13 mouse cellular contexts compared by ENCODE assay signal in genomic region chr9:111390016-111390415, GRCm38 (mm10). TPM values are rescaled to one million over a fixed set of nuclear protein-coding genes. Genes with fewer than 3 reads are reported as not detected.
DNase-seq lines count a peak whose midpoint lies in the region.
"Had no signal": no experiment of that assay in that cellular context is flagged by ENCODE, and none has a peak within 500 bp of the region (broad histone marks: within the 10 kb centered on the region; RNA-seq: fewer than 3 reads in every experiment).

No protein-coding gene starts in this region.

- peak; percentile 78 for DNase-seq in heart, adult 11 months
- DNase-seq in heart, postnatal 10 days = no peak
- peak; percentile 30 for DNase-seq in retina, postnatal 1 day
- DNase-seq in retina, embryonic 14.5 days (ENCODE audit: low spot score) = no peak
- DNase-seq in lung, postnatal 10 days = peak; percentile 27
- DNase-seq in kidney, postnatal 10 days = no peak
- no peak for DNase-seq in gastrocnemius, postnatal 25 days
- no peak for DNase-seq in left cerebral cortex, postnatal 25 days (ENCODE audit: low spot score in 2 of 2)
- DNase-seq: cerebellum, adult 9-10 months; gastrocnemius, postnatal 36 days; kidney, adult 2 months; kidney, postnatal 36 days; thymus, postnatal 14 days had no signal

- intact Hi-C loops in heart, postnatal 10 days (cut with DNase I) = no loop called here
- intact Hi-C loops in left cerebral cortex, postnatal 25 days (cut with DNase I) = no loop called here

RNA-seq across cellular contexts. Expression of gene Dclk3, which starts 48.9 kb away (rescaled TPM):
- total RNA-seq in heart, postnatal 10 days (2021) = under 1 TPM; 0.41 to 0.60 TPM
- under 1 TPM; 0.59 to 0.69 TPM for total RNA-seq in gastrocnemius, postnatal 25 days (2021)
- total RNA-seq in left cerebral cortex, postnatal 25 days (2021) = 10 to 100 TPM; 55.1 to 60.7 TPM

Comparison
In these comparisons a context has a peak if more than half of its experiments do, and no peak if none do; other contexts are left out.
1. DNase-seq: peak in heart, adult 11 months (single experiment), retina, postnatal 1 day (single experiment) and lung, postnatal 10 days (single experiment); none in heart, postnatal 10 days (0 of 2), retina, embryonic 14.5 days (single experiment), kidney, postnatal 10 days (single experiment), gastrocnemius, postnatal 25 days (single experiment) and left cerebral cortex, postnatal 25 days (0 of 2).
2. RNA of gene Dclk3, which starts 48.9 kb away (total RNA-seq): 55.1 to 60.7 TPM in left cerebral cortex, postnatal 25 days; 0.59 to 0.69 TPM in gastrocnemius, postnatal 25 days and 0.41 to 0.60 TPM in heart, postnatal 10 days; every median in the first group is over 10 times any median in the second.